Mouse (Mus musculus): Measurements from ENCODE around the gene Dcdc2a. TPM values are rescaled to one million over a fixed set of nuclear protein-coding genes. Genes with fewer than 3 reads are reported as not detected.
A peak's percentile ranks its signal among the peaks of the same experiment; 100 is the strongest.

Dcdc2a gene
- polyA plus RNA-seq, 1 experiment from 2014 or later = 0.09 TPM

- 63% methylated on average over 8 of the region's 8 CpGs for WGBS (ENCODE audit: insufficient replicate concordance)
- Histone ChIP-seq H3K4me1 (replicated peaks) (peaks cover 6% of the 10 kb centered on the region; the same call in 1 of the 2 replicates), H3K27me3 (no peaks in the 10 kb centered on the region), H3K27ac (replicated peaks) (0 out of 2 replicates have a peak overlapping the region, but pooled peaks have one; percentile 14), H3K9me3 (replicated peaks) (no peaks in the 10 kb centered on the region), H3K9ac (no peak overlapping the region), H3K4me2 (peak overlapping the region; percentile 32), H3K4me3 (replicated peaks) (peak overlapping the region; percentile 24; the same call in 1 of the 2 replicates), H3K36me3 (replicated peaks) (no peaks in the 10 kb centered on the region)
- ATAC-seq (ENCODE audit: insufficient read depth) = no peak
Observed at GRCm38 (mm10) chr13:25097348-25097747, 41.5 kb downstream of the Dcdc2a start.

GRCm38 (mm10) chr13:25098578-25098977 is 42.8 kb downstream of the Dcdc2a start:
- WGBS (ENCODE audit: insufficient replicate concordance) = 57% methylated on average over 5 of the region's 5 CpGs
- Histone ChIP-seq H3K27ac (replicated peaks) (no peak overlapping the region), H3K27me3 (no peaks in the 10 kb centered on the region), H3K36me3 (replicated peaks) (no peaks in the 10 kb centered on the region), H3K9me3 (replicated peaks) (no peaks in the 10 kb centered on the region), H3K4me3 (replicated peaks) (no peak overlapping the region), H3K4me2 (no peak overlapping the region), H3K9ac (no peak overlapping the region), H3K4me1 (replicated peaks) (peaks cover 6% of the 10 kb centered on the region; the same call in 1 of the 2 replicates)
- no peak for ATAC-seq (ENCODE audit: insufficient read depth)

DNA sequence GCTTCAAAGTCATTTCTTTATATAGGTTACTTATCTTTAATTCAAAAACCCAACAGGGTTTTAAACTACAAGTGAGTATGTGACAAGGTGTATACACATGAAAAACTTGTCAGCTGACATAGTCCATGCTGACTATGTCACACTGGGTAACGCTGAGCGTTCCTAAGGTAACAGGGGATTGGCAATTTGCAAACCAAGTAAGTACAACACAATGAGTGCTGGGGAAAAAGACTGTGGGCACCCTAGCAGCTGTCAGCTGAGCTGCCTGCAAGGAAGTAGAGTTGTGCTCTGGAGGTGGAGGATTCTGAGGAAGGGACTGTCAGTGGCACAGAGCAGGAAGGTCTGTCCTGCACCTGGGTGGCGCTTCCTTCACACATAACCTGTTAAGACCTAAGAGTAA is 43.7 kb downstream of the Dcdc2a start:
- WGBS (ENCODE audit: insufficient replicate concordance) = 70% methylated on average over 3 of the region's 3 CpGs

DNA sequence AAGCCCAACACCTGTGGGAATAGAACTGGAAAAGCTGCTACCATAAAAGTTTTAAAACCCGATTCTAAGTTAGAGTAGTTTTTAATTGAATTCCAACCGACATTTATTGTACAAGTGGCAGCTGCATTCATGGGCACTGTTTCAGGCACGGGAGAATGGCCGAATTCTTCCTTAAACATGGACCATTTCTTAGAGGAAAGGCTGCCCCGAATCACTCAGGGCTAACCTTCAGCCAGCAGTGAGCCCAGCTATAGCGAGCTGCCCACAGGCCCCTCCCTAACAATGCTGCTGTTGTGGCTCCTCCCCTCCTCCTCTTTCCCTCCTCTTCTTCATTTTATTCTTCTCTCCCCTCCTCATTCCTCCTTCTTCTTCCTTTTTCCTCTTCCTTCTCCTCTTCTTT is 44.8 kb downstream of the Dcdc2a start:
- Histone ChIP-seq H3K9me3 (replicated peaks) (no peaks in the 10 kb centered on the region), H3K4me1 (replicated peaks) (no peaks in the 10 kb centered on the region), H3K27me3 (no peaks in the 10 kb centered on the region), H3K27ac (replicated peaks) (no peak overlapping the region), H3K9ac (no peak overlapping the region), H3K36me3 (replicated peaks) (no peaks in the 10 kb centered on the region), H3K4me3 (replicated peaks) (no peak overlapping the region), H3K4me2 (no peak overlapping the region)
- 53% methylated on average over 6 of the region's 6 CpGs for WGBS (ENCODE audit: insufficient replicate concordance)
- ATAC-seq (ENCODE audit: insufficient read depth) = no peak

More for the DNA sequence above, 43.7 kb downstream of the Dcdc2a start:
- H3K27ac ChIP-seq (replicated peaks) = no peak overlapping the region
- no peaks in the 10 kb centered on the region for H3K36me3 ChIP-seq (replicated peaks)
- H3K4me3 ChIP-seq (replicated peaks) = no peak overlapping the region
- H3K4me2 ChIP-seq = no peak overlapping the region
- H3K9ac ChIP-seq = no peak overlapping the region
- no peak for ATAC-seq (ENCODE audit: insufficient read depth)
- H3K27me3 ChIP-seq = no peaks in the 10 kb centered on the region
- H3K4me1 ChIP-seq (replicated peaks) = no peaks in the 10 kb centered on the region
- H3K9me3 ChIP-seq (replicated peaks) = no peaks in the 10 kb centered on the region

DNA sequence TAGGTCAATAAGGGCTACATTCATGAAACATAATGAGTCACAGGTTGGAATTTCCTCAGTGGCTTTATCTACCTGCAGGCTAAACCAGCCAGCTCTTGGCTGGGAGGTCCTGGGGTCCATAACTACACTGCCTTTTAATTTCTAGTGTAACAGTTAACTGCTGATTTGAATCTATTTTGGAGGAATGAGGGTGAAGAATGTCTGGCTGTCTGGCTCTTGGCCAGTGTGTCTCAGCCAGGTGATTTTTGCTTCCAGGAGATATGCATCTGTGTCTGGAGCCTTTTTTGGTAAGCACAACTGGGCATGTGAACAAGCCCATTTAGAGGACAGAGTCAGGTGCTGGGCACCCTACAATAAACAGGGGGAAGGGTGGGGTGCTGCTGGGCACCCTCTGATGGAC is 49.9 kb downstream of the Dcdc2a start:
- H3K4me2 ChIP-seq = no peak overlapping the region
- H3K36me3 ChIP-seq (replicated peaks) = no peaks in the 10 kb centered on the region
- no peak overlapping the region for H3K4me3 ChIP-seq (replicated peaks)
- H3K9ac ChIP-seq = no peak overlapping the region
- H3K9me3 ChIP-seq (replicated peaks) = no peaks in the 10 kb centered on the region
- ATAC-seq (ENCODE audit: insufficient read depth) = no peak
- no peak overlapping the region for H3K27ac ChIP-seq (replicated peaks)
- H3K27me3 ChIP-seq = no peaks in the 10 kb centered on the region
- H3K4me1 ChIP-seq (replicated peaks) = no peaks in the 10 kb centered on the region

DNA sequence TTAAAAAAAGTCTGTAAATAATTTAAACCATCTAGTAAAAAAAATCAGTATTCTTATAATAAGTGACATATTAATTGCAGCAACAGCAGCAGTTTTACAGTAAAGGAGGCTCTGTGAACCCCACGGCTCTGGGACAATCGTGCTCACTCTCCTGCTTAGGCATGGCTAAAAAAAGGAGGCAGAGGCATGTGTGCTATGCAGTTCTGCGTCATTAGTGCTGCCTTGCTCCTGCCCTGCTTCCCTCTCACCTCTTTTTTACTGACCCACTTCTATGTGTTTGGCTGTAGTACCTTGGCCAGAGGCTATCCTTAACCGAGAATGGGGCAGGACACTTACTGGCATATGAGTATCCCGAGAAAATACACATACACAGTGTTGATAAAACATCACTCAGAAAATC is 50.9 kb downstream of the Dcdc2a start:
- no peak overlapping the region for H3K4me3 ChIP-seq (replicated peaks)
- H3K27ac ChIP-seq (replicated peaks) = no peak overlapping the region
- WGBS (ENCODE audit: insufficient replicate concordance) = 53% methylated on average over 5 of the region's 5 CpGs
- no peaks in the 10 kb centered on the region for H3K27me3 ChIP-seq
- no peaks in the 10 kb centered on the region for H3K9me3 ChIP-seq (replicated peaks)
- no peak overlapping the region for H3K9ac ChIP-seq
- H3K36me3 ChIP-seq (replicated peaks) = no peaks in the 10 kb centered on the region
- no peaks in the 10 kb centered on the region for H3K4me1 ChIP-seq (replicated peaks)
- H3K4me2 ChIP-seq = no peak overlapping the region
- ATAC-seq (ENCODE audit: insufficient read depth) = no peak

DNA sequence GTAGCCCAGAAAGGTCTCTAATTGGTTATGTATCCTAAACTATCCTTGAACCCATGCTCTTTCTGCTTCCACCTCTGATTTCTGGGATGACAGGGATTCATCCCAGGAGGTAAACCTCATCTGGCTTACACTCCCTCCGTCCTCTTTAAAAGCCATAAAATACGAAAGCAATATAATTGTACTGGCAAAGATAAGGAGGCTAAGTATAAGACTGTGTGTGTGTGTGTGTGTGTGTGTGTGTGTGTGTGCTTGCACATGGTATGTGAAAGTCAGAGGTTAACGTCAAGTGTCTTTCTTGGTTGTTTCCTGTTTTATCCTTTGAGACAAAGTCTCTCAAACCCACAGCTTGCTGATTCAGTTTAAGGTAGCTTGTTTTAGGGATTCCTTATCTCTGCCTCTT is 52.5 kb downstream of the Dcdc2a start:
- WGBS (ENCODE audit: insufficient replicate concordance) = 42% methylated on average over 3 of the region's 3 CpGs
- no peak overlapping the region for H3K4me3 ChIP-seq (replicated peaks)
- no peaks in the 10 kb centered on the region for H3K9me3 ChIP-seq (replicated peaks)
- H3K4me2 ChIP-seq = no peak overlapping the region
- H3K27me3 ChIP-seq = no peaks in the 10 kb centered on the region
- H3K4me1 ChIP-seq (replicated peaks) = no peaks in the 10 kb centered on the region
- no peak for ATAC-seq (ENCODE audit: insufficient read depth)
- H3K9ac ChIP-seq = no peak overlapping the region
- no peaks in the 10 kb centered on the region for H3K36me3 ChIP-seq (replicated peaks)
- no peak overlapping the region for H3K27ac ChIP-seq (replicated peaks)

DNA sequence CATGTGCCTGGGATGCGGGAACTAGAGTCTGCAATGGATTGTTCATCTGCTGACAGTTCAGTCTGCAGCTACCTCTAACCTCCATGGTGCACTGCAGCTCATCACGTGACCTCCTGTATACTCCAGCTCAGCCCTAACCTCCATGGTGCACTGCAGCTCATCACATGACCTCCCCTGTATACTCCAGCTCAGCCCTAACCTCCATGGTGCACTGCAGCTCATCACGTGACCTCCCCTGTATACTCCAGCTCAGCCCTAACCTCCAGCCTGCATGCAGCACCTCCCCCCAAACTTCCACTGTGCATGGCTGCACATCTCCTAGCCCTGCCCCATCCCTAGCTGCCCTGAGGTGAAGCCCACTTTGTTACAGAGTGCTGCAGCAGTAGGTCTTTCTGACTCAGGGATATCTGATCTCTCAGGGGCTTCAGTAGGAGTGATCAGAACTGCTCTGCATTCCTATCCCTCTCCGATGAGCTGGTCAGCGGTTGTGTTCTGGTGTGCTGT is 54.8 kb downstream of the Dcdc2a start:
- Histone ChIP-seq H3K27ac (replicated peaks) (no peak overlapping the region), H3K36me3 (replicated peaks) (no peaks in the 10 kb centered on the region), H3K9ac (no peak overlapping the region), H3K4me2 (no peak overlapping the region), H3K4me1 (replicated peaks) (peaks cover 8% of the 10 kb centered on the region; the same call in 1 of the 2 replicates), H3K27me3 (no peaks in the 10 kb centered on the region), H3K4me3 (replicated peaks) (no peak overlapping the region), H3K9me3 (replicated peaks) (no peaks in the 10 kb centered on the region)
- WGBS (ENCODE audit: insufficient replicate concordance) = 56% methylated on average over 5 of the region's 5 CpGs
- no peak for ATAC-seq (ENCODE audit: insufficient read depth)

DNA sequence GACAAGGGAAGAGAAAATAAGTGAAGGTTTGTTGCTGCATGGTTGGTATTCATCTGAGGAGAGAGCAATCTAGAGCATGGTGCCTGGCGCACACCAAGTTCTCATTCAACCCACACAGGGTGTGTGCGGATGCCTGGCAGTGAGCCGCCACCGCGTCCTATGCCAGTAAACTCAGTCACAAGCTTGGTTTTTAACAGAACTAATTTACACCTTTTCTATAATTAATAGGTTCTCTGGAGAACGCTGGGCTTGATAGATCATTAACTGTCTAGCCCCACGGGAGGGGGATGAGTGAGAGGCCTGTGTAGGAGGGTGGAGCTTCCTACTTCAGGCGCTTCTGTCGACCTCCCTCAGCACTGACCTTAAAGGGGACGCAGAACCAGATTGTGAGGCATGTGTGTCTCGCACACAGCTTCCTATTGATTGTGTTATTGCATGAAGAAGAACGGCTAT is 59.7 kb downstream of the Dcdc2a start:
- H3K4me3 ChIP-seq (replicated peaks) = peak overlapping the region; percentile 35
- H3K4me1 ChIP-seq (replicated peaks) = peaks cover 9% of the 10 kb centered on the region; the same call in 1 of the 2 replicates
- no peaks in the 10 kb centered on the region for H3K27me3 ChIP-seq
- peak; percentile 65 for ATAC-seq (ENCODE audit: insufficient read depth)
- H3K9me3 ChIP-seq (replicated peaks) = no peaks in the 10 kb centered on the region
- peak overlapping the region; percentile 56 for H3K4me2 ChIP-seq
- H3K9ac ChIP-seq = no peak overlapping the region
- H3K27ac ChIP-seq (replicated peaks) = no peak overlapping the region
- WGBS (ENCODE audit: insufficient replicate concordance) = 28% methylated on average over 12 of the region's 12 CpGs
- H3K36me3 ChIP-seq (replicated peaks) = no peaks in the 10 kb centered on the region

GRCm38 (mm10) chr13:25115971-25116370 is 60.2 kb downstream of the Dcdc2a start:
- no peak for ATAC-seq (ENCODE audit: insufficient read depth)
- no peaks in the 10 kb centered on the region for H3K9me3 ChIP-seq (replicated peaks)
- WGBS (ENCODE audit: insufficient replicate concordance) = 2% methylated on average over 11 of the region's 11 CpGs
- no peak overlapping the region for H3K27ac ChIP-seq (replicated peaks)
- H3K4me2 ChIP-seq = peak overlapping the region; percentile 56
- no peak overlapping the region for H3K9ac ChIP-seq
- H3K27me3 ChIP-seq = no peaks in the 10 kb centered on the region
- peaks cover 9% of the 10 kb centered on the region; the same call in 1 of the 2 replicates for H3K4me1 ChIP-seq (replicated peaks)
- H3K36me3 ChIP-seq (replicated peaks) = no peaks in the 10 kb centered on the region
- peak overlapping the region; percentile 35 for H3K4me3 ChIP-seq (replicated peaks)

GRCm38 (mm10) chr13:25122740-25123335 is 67.0 kb downstream of the Dcdc2a start:
- no peak for ATAC-seq (ENCODE audit: insufficient read depth)
- Histone ChIP-seq H3K4me2 (no peak overlapping the region), H3K4me3 (replicated peaks) (no peak overlapping the region), H3K9me3 (replicated peaks) (no peaks in the 10 kb centered on the region), H3K27me3 (no peaks in the 10 kb centered on the region), H3K9ac (no peak overlapping the region), H3K27ac (replicated peaks) (no peak overlapping the region), H3K36me3 (replicated peaks) (no peaks in the 10 kb centered on the region), H3K4me1 (replicated peaks) (no peaks in the 10 kb centered on the region)
- WGBS (ENCODE audit: insufficient replicate concordance) = 59% methylated on average over 8 of the region's 8 CpGs

DNA sequence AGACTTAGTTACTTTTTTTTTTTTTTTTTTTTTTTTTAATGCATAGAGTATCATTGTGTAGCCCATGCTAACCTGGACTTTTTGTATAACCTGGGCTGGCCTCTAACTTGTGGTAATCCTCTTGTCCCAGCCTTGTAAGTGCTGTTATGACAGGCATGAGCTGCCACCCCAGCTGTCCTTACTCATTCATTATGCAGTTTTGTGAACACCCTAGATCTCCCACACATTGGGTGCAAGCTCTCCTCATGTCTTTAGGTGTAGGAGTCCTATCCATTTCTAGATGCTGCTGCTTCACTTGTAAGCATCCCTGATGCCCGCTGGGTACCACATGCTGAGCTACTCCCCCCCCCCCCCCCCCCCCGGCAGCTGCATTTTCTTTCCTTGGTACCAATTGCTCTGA is 71.4 kb downstream of the Dcdc2a start:
- ATAC-seq (ENCODE audit: insufficient read depth) = no peak
- no peak overlapping the region for H3K27ac ChIP-seq (replicated peaks)
- 59% methylated on average over 2 of the region's 2 CpGs for WGBS (ENCODE audit: insufficient replicate concordance)
- no peaks in the 10 kb centered on the region for H3K27me3 ChIP-seq
- H3K9me3 ChIP-seq (replicated peaks) = no peaks in the 10 kb centered on the region
- no peaks in the 10 kb centered on the region for H3K4me1 ChIP-seq (replicated peaks)
- H3K36me3 ChIP-seq (replicated peaks) = no peaks in the 10 kb centered on the region
- H3K9ac ChIP-seq = no peak overlapping the region
- H3K4me3 ChIP-seq (replicated peaks) = no peak overlapping the region
- no peak overlapping the region for H3K4me2 ChIP-seq

All from liver, embryonic 15.5 days (tissue).